Mouse (Mus musculus) liver (tissue): Measurements from ENCODE around the gene Tbc1d5.
"Not testable (repeated sequence)": the region's sequence is repeated elsewhere in the genome, so short reads cannot be mapped to it uniquely, and the experiment has no call there.

Experiments used
- DNase-seq: peaks from one replicate; pipeline ENCODE4 v3.0.0-alpha.2; 2020; ENCODE audit warnings: mixed read lengths

The Tbc1d5 gene

GRCm38 (mm10) chr17:50738476-50738875 lies 440.7 kb downstream of the Tbc1d5 start:
- DNase-seq, result no peak

DNA sequence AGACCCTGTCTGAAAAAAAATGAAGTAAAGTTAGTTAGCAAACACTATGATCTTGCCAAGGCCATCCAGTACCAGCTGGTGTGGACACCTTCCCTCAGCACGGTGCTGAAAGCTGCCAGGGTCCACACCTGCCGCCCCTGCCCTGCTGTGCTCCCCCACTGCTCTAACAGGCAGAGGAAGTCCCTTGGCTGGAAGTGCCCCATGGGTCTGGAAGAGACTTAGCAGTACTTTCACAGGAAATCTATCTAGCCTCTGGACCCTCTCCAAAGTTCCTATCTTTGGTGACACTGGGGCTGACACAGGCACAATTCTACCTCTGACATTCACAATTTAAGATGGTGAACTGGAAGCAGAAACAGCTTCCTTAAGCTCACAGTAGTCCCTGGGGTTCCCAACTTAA lies 442.1 kb downstream of the Tbc1d5 start:
- no peak for DNase-seq

DNA sequence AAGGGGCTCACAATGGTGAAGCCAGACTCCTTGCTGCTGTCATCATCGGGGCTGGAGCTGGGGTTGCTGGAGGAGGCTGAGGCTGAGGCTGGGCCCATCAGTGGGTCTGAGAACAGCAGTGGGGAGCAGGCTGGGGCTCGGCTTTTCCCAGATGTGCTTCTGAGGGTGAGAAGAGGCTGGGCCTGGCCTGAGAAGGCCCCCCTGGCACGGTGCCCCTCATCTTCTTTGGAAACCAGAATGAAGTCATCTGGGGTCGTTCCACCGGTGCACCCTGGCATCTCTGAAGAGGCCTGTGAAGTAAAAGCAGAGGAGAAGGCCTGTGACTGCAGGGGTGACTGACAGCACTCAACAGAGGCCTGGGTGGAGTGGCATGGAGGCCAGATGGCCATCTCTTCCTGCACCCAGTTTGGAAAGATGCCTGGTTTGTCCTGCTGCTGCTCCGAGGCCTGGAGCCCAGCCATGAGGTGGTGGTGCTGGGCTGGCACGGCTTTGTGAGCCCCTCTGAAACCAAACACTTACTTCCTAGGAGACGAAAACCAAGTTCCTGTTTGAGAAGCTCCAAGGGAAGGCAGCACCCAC lies 443.1 kb downstream of the Tbc1d5 start:
- no peak for DNase-seq

GRCm38 (mm10) chr17:50735382-50735954 lies 443.7 kb downstream of the Tbc1d5 start:
- no peak for DNase-seq

GRCm38 (mm10) chr17:50734781-50735180 lies 444.4 kb downstream of the Tbc1d5 start:
- DNase-seq, result no peak

- no peak for DNase-seq
Observed at GRCm38 (mm10) chr17:50733390-50733789, 445.8 kb downstream of the Tbc1d5 start.

DNA sequence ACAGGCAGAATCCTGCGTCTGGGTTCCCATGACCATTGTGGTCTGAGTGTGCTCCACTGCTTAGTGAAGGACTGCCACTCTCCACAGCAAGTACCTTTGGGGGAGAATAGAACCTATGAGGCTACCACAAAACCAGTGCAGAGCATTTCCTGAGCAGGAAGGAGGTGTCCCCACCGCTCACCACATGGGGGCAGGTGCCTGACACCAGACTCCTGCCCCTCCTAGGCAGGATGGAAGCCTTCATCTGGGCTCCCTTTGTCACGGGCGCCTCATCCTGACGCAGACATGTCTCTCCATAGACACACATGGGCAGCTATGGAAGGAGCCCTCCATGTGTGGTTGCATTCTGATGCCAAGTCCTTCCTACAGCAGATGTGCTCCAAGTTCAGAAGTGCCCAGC lies 447.3 kb downstream of the Tbc1d5 start:
- no peak for DNase-seq

DNA sequence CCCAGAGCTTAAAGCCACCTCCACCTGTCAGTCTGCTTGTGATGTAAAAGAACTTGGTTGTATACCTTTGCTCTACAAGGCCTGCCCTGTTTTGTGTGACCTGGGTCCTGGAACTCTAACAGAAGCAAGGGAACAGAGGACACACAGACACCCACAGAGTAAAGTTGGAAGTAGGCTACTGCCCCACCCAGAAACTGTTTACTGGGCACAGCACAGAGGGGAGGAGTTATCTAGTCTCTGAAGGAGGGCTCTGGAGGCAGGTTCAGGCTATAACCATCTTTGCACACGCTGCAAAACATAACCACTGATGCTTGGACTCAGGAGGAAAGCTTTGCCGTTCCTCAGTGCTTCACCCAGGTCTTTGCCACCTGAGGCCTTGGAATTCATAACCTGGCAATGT lies 448.3 kb downstream of the Tbc1d5 start:
- no peak for DNase-seq

DNA sequence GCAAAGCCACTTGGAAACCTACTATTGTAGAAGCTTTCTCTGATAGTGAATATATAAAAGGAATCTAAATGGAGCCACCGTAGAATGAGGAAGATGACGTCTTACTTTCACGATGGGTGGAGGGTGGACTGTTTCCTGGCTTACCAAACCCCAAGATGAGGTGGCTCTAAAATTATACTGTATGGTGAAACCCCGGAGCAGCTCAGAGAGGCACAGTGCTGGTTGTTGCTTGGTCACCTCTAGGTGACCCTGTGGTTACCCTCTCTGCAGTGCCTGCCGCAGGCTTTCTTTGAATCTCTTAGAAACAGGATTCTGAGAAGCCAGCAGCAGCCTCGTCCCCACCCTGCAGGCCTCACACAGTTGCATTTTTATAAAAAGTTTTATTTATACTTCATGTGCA lies 449.6 kb downstream of the Tbc1d5 start:
- DNase-seq, result no peak

GRCm38 (mm10) chr17:50729031-50729430 lies 450.1 kb downstream of the Tbc1d5 start:
- DNase-seq, result no peak

DNA sequence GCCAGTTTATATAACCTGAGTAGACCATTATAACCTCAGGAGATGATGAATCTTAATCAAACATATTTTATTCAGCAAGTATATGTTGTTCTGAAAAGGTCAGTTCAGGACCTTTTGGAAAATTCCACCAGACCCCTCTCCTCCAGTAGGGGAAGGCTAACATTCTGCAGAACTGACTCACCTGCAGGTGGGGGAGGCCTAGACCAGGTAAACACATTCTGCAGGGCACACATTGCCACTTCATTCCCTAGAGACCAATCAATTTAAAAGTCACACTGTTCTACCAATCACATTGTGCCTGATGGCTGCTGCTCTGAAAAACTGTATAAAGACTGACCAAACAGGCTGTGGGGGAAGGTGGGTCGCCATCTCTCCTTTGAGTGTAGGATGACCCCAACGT lies 452.9 kb downstream of the Tbc1d5 start:
- DNase-seq, result no peak

GRCm38 (mm10) chr17:50724376-50724775 lies 454.8 kb downstream of the Tbc1d5 start:
- no peak for DNase-seq

GRCm38 (mm10) chr17:50717586-50717985 lies 461.6 kb downstream of the Tbc1d5 start:
- DNase-seq, result no peak

GRCm38 (mm10) chr17:50710497-50711222 lies 468.5 kb downstream of the Tbc1d5 start:
- no peak for DNase-seq

- not testable (repeated sequence) for DNase-seq
Observed at GRCm38 (mm10) chr17:50698410-50698809, 480.7 kb downstream of the Tbc1d5 start.

- no peak for DNase-seq
Observed at GRCm38 (mm10) chr17:50688135-50688534, 491.0 kb downstream of the Tbc1d5 start.

DNA sequence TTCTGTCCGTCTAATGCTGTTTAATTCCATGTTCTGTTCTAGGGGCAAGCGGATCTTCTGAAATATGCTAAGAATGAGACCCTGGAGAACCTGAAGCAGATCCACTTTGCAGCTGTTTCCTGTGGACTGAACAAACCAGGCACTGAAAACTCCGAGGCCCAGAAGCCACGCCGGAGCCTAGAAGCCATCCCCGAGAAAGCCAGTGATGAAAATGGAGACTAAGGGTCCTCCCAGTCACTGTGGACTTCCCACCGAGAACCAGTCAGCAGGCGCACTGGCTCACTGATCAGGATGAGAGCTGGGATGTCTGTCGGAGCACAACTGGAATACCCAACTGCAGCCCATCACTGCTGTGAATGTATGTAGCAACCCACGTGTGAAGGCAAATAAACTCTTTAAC lies 491.5 kb downstream of the Tbc1d5 start:
- DNase-seq, result no peak

- DNase-seq, result no peak
Observed at GRCm38 (mm10) chr17:50684960-50685645, 494.0 kb downstream of the Tbc1d5 start.
